Mouse (Mus musculus) stomach, embryonic 15.5 days (tissue): ENCODE results near the gene Kdm4a. TPM values are rescaled to one million over a fixed set of nuclear protein-coding genes. Genes with fewer than 3 reads are reported as not detected.

ENCODE experiments used
- microRNA-seq: library from miRNA; unstranded; fragments of <30 nt; microRNA quantifications from one replicate; pipeline ENCODE4, GENCODE M21; 2016
- polyA plus RNA-seq: library from polyadenylated mRNA; unstranded; fragments of >200 nt; fragmentation: Nextera tagmentation; extraction: Ambion mirVana; gene quantifications from 2 replicates; pipeline ENCODE4 v1.2.1, GENCODE M21; 2015

The Kdm4a gene
- polyA plus RNA-seq, 1 experiment from 2014 or later, result 30.8 TPM

Small RNA genes lying within 50 kb of the gene (microRNA-seq; reads per million reads assigned to microRNA genes)
- gene Mir7226, result 1.7 reads per million

Other genes starting within 250 kb of the Kdm4a start
- 6.4 and 8.0 TPM in 2 replicates for gene St3gal3, start 45.1 kb downstream of the Kdm4a start, polyA plus RNA-seq
- 79.2 and 85.6 TPM in 2 replicates for gene Ptprf, start 111.4 kb upstream of the Kdm4a start, polyA plus RNA-seq
- gene Szt2, start 229.2 kb upstream of the Kdm4a start, polyA plus RNA-seq, result 4.8 and 7.0 TPM in 2 replicates
- 99.8 and 101 TPM in 2 replicates for gene Med8, start 229.3 kb upstream of the Kdm4a start, polyA plus RNA-seq
- 128 and 136 TPM in 2 replicates for gene Elovl1, start 248.1 kb upstream of the Kdm4a start, polyA plus RNA-seq